Mouse (Mus musculus) thymus, adult 2 months (tissue): ENCODE measurements around the gene Prodh2. TPM values are rescaled to one million over a fixed set of nuclear protein-coding genes. Genes with fewer than 3 reads are reported as not detected.

Experiments used
- DNase-seq: peaks from one replicate; pipeline ENCODE4 v3.0.0; 2021
- H3K27ac ChIP-seq: fragments of 200-500 bp; 2 replicates; pipeline ENCODE4 v1.5.1; 2012; ENCODE audit warnings: low read length, control low read depth; ENCODE audit not compliant: control insufficient read depth, insufficient read depth
- H3K27me3 ChIP-seq: fragments of 200-500 bp; 2 replicates; pipeline ENCODE4 v1.6.1; 2012; ENCODE audit warnings: mild to moderate bottlenecking, low read length, moderate library complexity, mixed read lengths; ENCODE audit not compliant: control insufficient read depth, insufficient read depth
- H3K36me3 ChIP-seq: fragments of 200-500 bp; 2 replicates; pipeline ENCODE4 v1.6.1; 2012; ENCODE audit warnings: mild to moderate bottlenecking, low read length, moderate library complexity; ENCODE audit not compliant: control insufficient read depth, insufficient read depth
- H3K4me1 ChIP-seq: fragments of 200-500 bp; replicated peaks from 2 replicates; pipeline ENCODE4 v1.6.1; 2012; ENCODE audit warnings: low read length; ENCODE audit not compliant: control insufficient read depth, insufficient read depth
- H3K4me3 ChIP-seq: fragments of 200-500 bp; 2 replicates; pipeline ENCODE4 v1.5.1; 2012; ENCODE audit warnings: mild to moderate bottlenecking, low read length, control low read depth, moderate library complexity; ENCODE audit not compliant: control insufficient read depth, insufficient read depth
- CTCF ChIP-seq: fragments of 200-500 bp; IDR thresholded peaks from 2 replicates; pipeline ENCODE4 v1.5.1; 2012; ENCODE audit warnings: mild to moderate bottlenecking, control low read depth, low read length, moderate library complexity, borderline replicate concordance; ENCODE audit not compliant: control insufficient read depth, poor library complexity, insufficient read depth; ENCODE audit errors: extremely low read depth
- POLR2A ChIP-seq: fragments of 200-500 bp; IDR thresholded peaks from 2 replicates; pipeline ENCODE4 v1.6.1; 2012; ENCODE audit warnings: mild to moderate bottlenecking, low read length, control low read depth, moderate library complexity; ENCODE audit not compliant: control insufficient read depth, poor library complexity, insufficient read depth; ENCODE audit errors: extremely low read depth
- WGBS: fragments of 180-500 bp; shearing (Covaris S2); methylation state at CpG from one replicate; pipeline ENCODE4 v1.1.7; 2018; 5-methylcytosine and 5-hydroxymethylcytosine counted together
- polyA plus RNA-seq: library from polyadenylated mRNA; depleted of rRNA; stranded (reverse); fragments of >200 nt; gene quantifications from 2 replicates; pipeline ENCODE4 v1.2.3, GENCODE M21; 2012

Prodh2 gene
- polyA plus RNA-seq, 1 experiment, result 0.13 TPM

DNA sequence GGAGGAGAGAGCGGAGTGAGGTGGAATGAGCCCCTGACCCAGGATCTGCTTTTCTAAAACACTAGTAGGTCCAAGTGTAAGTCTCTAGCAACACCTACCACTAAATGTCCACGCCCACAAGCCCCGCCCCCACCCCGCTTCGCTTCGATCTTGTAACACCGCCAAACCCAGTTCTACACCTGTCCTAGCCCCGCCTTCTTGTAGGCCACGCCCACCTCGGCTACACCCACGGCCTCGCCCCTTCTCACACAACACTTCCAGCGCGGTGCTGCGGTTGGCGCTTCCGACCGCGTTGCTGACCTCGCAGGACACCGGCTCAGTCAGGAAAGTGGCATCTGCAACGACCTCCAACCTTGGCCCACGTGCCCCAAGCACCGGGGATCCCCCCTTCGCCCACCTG, 39.7 kb upstream of the Prodh2 start:
- H3K36me3 ChIP-seq, result no peaks in the 10 kb centered on the region
- peaks cover 20% of the 10 kb centered on the region for H3K27me3 ChIP-seq
- TF ChIP-seq CTCF (no peak), POLR2A (no peak)
- DNase-seq, result peak; percentile 31
- H3K27ac ChIP-seq, result no peak overlapping the region
- no peak overlapping the region for H3K4me3 ChIP-seq
- WGBS, result 1% methylated on average over 25 of the region's 25 CpGs
- peaks cover 6% of the 10 kb centered on the region for H3K4me1 ChIP-seq

DNA sequence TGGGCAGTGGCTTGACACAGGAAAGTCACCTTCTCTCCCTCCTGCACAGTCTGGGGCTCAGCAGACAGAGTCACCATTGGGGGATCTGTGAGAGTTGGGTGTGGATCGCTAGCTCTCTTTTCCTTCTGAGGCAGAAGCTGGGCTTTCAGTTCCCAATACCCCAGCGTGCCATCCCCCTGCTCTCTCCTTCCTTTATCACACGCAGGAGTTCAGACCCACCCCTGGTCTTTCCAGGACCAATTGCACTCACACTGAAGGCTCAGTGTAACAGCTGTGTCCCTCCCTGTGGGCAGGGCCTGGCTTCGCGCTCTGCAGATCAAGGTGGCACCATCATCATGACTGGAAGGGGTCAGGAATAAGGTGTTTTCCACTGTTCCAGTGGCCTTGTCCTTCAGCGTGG, 39.2 kb upstream of the Prodh2 start:
- no peak for DNase-seq
- Histone ChIP-seq H3K4me1 (peaks cover 6% of the 10 kb centered on the region), H3K4me3 (no peak overlapping the region), H3K36me3 (no peaks in the 10 kb centered on the region), H3K27ac (no peak overlapping the region), H3K27me3 (peaks cover 20% of the 10 kb centered on the region)
- TF ChIP-seq CTCF, result no peak
- no peak for TF ChIP-seq POLR2A
- 16% methylated on average over 6 of the region's 6 CpGs for WGBS

GRCm38 (mm10) chr7:30456487-30456886, 36.9 kb upstream of the Prodh2 start:
- Histone ChIP-seq H3K4me3 (no peak overlapping the region), H3K4me1 (peaks cover 6% of the 10 kb centered on the region), H3K27me3 (peaks cover 20% of the 10 kb centered on the region), H3K36me3 (no peaks in the 10 kb centered on the region), H3K27ac (no peak overlapping the region)
- WGBS, result 10% methylated on average over 9 of the region's 9 CpGs
- TF ChIP-seq POLR2A (no peak), CTCF (no peak)
- DNase-seq, result no peak

GRCm38 (mm10) chr7:30456911-30457628, 36.4 kb upstream of the Prodh2 start:
- Histone ChIP-seq H3K4me1 (peaks cover 6% of the 10 kb centered on the region), H3K4me3 (no peak overlapping the region), H3K27ac (no peak overlapping the region), H3K36me3 (no peaks in the 10 kb centered on the region), H3K27me3 (peaks cover 20% of the 10 kb centered on the region)
- TF ChIP-seq POLR2A, result no peak
- TF ChIP-seq CTCF, result no peak
- no peak for DNase-seq
- 8% methylated on average over 31 of the region's 31 CpGs for WGBS

DNA sequence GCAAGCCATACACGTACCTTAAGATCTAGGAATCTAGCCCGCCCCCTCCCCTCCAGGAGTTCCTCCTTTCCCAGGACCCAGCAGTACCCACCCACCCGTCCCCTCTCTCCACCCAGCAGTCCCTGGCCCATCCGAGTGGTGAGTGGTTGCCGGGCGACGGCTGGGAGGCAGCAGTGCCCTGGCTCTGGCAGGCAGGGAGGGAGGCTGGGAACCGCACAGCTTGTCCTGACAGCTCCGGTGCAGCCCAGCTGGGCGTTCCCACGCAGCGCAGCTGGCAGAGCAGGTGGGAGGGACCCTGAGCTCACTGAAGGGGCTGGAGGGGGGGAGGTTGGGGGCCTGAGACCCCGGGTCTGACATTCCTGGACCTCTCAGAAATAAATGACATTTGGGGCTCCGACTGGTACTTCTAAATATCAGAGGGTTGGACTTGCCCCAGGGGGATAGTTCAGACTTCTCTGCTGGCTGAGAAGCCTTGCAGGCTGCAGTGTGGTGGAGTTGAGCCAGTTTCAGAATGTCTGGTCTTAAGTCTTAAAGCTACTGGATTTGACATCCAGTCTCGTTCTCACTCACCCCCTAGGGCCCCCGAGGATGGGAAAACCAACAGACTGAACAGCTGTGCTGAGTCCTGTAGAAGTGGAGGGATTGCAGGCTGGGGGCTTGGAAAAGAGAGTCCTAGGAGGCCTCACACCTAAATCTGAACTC, 35.6 kb upstream of the Prodh2 start, which contains the start of the genes Kirrel2 and Nphs1:
Gene Kirrel2, minus strand, starts transcription at position 62 of the 702 bp plus-strand sequence.
Gene Nphs1, plus strand, starts transcription at position 687 of the 702 bp plus-strand sequence.
- Histone ChIP-seq H3K27ac (no peak within 1 kb of the TSS), H3K4me1 (peaks cover 6% of the 10 kb centered on the region), H3K36me3 (no peaks in the 10 kb centered on the region), H3K4me3 (no peak within 1 kb of the TSS), H3K27me3 (peaks cover 20% of the 10 kb centered on the region)
- TF ChIP-seq POLR2A (no peak), CTCF (no peak)
- 9% methylated on average over 16 of the region's 16 CpGs for WGBS
- no peak for DNase-seq

GRCm38 (mm10) chr7:30459484-30459883, 33.9 kb upstream of the Prodh2 start:
- peaks cover 25% of the 10 kb centered on the region for H3K27me3 ChIP-seq
- no peak overlapping the region for H3K27ac ChIP-seq
- no peaks in the 10 kb centered on the region for H3K36me3 ChIP-seq
- no peak for DNase-seq
- H3K4me1 ChIP-seq, result no peaks in the 10 kb centered on the region
- WGBS, result 43% methylated on average over 6 of the region's 6 CpGs
- no peak overlapping the region for H3K4me3 ChIP-seq
- no peak for TF ChIP-seq CTCF
- no peak for TF ChIP-seq POLR2A

- WGBS, result 44% methylated on average over 7 of the region's 7 CpGs
- H3K27ac ChIP-seq, result no peak overlapping the region
- no peak for DNase-seq
- peaks cover 18% of the 10 kb centered on the region; the same call in 1 of the 2 replicates for H3K27me3 ChIP-seq
- no peak for TF ChIP-seq POLR2A
- no peak for TF ChIP-seq CTCF
- H3K4me3 ChIP-seq, result no peak overlapping the region
- no peaks in the 10 kb centered on the region for H3K4me1 ChIP-seq
- H3K36me3 ChIP-seq, result no peaks in the 10 kb centered on the region
Measured at GRCm38 (mm10) chr7:30463568-30463967, 29.9 kb upstream of the Prodh2 start.
